Mouse (Mus musculus) cerebellum, adult 11 months (tissue): Measurements from ENCODE around the gene Polg2.
A peak's percentile ranks its signal among the peaks of the same experiment; 100 is the strongest.
"Not testable (repeated sequence)": the region's sequence is repeated elsewhere in the genome, so short reads cannot be mapped to it uniquely, and the experiment has no call there.

Experiments
- DNase-seq: peaks from one replicate; pipeline ENCODE4 v3.0.0; 2022

The Polg2 gene

DNA sequence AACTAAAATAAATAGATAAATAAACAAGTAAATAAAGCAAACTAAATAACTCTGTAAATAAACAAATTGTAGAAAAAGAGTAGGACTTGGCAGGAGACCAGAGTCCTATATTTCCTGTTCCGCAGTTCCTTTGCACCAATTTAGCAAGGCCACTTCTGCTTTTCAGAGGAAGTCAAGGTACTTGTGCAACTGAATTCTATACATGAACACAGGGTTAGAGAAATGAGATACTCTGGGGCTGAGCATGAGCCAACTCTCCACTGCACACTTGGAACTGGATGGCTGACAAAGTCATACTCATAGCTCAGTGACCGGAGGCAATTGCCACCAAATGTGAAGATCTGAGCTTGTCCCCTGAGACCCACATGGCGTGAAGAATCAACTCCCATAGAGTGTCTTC is 20.3 kb downstream of the Polg2 start:
- DNase-seq, result no peak

DNA sequence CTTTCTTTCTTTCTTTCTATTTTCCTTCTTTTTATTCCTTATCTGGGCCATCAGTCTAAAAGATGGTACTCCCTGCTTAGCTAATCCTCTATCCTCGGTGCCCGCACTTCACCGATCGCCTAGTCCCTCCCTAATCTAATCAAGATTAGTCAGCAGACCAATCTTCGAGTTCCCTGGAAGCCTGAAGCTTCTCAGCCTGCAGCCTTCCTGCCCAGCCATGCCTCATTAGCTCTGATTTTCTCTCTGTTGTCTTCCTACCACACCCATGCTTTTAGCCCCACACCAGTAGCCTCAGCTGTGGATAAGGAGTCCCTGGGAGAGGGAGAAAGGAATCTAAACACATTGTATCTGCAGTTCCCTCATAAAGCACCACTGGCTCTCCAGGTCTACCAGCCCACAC is 23.8 kb downstream of the Polg2 start:
- no peak for DNase-seq

DNA sequence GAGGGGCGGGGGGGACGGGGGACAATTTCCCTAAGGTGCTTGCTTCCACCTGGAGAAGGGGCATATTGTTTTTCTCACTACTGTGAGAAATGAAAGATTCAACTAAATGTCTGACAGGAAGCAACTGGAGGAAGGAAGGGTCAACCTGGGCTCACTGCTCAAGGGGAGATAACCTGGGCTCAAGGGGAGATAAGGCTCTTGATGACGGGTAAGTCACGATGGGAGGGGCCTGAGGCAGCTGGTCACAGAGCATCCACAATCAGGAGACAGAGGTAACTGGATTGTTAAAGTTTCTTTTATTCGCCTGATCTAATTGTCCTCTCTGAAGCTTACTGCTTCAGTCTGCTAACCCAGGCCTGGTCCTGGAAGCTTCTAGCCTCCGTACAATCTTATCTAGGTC is 26.0 kb downstream of the Polg2 start:
- no peak for DNase-seq

DNA sequence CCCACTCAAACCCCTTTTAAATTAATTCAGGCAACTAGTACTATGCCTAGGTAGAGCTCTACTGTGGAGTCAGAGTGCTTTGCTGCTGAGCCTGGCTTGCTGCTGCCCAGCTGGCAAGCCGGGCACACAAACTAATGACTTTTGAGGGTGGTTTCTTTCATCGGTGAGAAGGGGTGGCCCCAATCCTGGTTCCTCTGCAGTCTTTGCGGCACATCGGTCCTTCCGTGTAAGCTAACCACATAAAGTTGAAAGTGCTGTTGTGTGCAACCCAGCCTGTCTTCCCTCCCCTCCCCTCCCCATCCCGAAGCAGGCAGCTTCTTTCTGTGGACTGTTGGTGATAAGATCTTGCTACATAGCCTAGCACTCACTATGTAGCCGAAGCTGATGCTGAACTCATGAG is 27.2 kb downstream of the Polg2 start:
- no peak for DNase-seq

DNA sequence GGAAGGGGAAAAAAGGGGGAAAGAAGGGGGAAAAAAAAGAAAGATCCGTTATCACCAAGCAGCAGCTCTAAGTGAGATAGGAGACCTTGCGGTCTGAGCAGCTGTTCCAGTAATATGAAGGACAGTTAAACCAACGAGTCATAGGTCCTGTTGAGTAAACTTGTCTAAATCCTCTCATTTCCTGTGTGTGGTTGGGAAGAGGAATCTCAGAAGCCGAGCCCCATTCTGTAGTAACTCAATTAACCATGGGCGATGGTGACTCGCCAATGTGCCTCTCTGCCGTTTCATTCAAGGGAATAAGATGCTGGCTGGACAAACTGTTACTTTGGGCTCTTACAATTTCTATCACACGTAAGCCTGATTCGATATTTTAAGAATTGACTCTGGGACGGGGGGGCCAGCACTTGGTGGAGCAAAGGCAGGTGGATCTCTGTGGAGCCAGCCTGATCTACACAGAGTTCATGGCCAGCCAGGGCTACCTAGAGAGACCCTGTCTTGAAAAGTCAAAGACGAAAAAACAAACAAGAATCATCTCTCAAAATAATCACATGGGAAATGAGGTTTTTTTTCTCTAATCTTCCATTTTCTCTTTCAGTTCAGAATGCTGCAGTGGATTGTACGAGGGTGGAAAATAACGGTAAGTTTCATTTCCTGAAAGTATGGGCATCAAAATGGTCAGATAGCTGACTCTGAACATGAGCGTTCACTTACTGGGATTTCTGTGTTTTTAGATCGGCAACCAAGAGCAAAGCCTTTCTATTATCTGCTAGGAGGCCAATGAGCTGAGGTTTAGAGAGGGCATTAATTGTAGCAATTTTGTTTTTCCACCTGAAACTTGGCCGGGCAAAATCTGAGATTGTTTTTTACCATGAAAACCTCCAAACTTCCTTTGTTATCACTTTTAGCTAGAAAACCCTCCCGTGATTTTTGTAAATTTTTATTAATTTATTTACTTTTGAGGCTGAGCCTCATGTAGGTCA is 28.0 kb downstream of the Polg2 start, which contains the start of gene Milr1:
Milr1 (plus strand) TSS at position 188 of the 980 bp plus-strand sequence.
- no peak for DNase-seq

DNA sequence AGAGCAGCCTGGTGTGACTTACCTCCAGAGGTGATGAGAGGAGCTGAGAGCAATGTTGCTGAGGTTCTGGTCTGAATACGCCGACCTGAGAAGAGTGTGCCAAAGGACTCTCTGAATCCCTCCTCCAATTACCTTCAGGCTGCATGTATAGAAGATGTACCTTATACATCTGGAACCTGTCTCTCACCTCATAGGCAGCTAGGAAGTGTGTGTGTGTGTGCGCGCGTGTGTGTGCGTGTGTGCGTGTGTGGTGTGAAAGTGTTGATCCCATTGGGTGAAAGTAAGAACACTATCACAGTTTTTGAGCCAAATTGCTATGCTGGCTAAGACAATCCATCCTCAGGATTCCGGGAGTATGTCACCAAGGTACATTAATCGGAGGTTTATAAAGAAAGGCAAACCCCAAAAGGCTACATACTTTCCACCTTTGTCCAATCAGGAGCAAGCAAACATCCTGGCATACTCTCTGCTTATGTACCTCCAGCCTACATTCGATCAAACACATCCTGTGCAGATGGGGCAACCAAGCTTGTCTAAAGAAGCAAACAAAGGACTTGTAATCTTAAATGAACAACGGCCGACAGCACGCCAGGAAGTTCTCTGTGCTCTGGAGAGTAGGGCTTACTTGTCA is 29.1 kb downstream of the Polg2 start, which contains the start of gene Pecam1:
Pecam1 (minus strand) TSS at position 508 of the 631 bp plus-strand sequence.
- DNase-seq, result no peak

DNA sequence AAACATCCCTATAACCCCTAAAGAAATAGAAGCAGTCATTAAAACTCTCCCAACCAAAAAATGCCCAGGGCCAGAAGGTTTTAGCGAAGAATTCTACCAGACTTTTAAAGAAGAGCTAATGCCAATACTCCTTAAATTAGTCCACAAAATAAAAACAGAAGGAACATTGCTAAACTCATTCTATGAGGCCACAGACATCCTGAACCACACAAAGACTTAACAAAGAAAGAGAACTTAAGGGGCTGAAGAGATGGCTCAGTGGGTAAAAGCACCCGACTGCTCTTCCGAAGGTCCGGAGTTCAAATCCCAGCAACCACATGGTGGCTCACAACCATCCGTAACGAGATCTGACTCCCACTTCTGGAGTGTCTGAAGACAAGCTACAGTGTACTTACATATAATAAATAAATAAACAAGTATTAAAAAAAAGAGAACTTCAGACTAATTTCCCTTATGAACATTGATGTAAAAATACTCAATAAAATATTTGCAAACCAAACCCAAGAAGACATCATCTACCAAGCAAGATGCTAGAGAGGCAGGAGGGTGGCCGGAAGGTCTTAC is 29.7 kb downstream of the Polg2 start:
- not testable (repeated sequence) for DNase-seq

DNA sequence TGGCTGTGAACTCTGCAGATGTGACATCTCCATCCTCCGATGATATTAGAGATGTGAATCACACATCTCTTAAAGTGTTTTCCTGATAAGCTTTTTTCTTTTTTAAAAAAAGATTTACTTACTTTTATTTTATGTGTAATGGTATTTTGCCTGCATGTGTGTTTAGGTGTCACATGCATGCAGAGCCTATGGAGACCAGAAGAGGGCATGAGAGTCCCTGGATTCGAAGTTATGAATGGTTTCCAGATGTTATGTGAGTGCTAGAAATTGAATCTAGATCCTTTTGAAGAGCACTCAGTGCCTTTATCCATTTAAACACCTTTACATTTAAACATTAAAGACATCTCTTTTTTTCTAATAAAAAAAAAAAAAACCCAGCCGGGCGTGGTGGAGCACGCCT is 34.4 kb downstream of the Polg2 start:
- DNase-seq, result no peak

DNA sequence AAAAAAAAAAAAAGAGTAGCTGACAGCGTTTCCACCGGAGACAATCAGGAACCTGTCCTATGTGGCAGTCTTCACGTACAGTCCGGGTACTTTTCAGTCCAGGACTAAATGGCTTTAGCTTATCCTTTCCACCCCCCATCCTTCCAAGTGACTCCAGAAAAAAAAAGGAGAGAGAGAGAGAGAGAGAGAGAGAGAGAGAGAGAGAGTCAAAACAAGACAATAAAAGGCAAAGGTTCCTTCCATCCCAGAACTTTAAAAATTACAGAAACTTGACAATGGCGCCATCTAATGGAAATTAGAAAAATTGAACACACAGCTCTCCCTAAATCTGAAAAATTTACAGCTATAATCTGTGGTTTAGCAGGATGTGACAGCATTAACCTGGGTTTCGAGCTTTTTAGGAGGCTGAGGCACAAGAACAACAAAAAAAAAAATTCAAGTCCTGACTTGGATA is 36.9 kb downstream of the Polg2 start:
- no peak for DNase-seq

DNA sequence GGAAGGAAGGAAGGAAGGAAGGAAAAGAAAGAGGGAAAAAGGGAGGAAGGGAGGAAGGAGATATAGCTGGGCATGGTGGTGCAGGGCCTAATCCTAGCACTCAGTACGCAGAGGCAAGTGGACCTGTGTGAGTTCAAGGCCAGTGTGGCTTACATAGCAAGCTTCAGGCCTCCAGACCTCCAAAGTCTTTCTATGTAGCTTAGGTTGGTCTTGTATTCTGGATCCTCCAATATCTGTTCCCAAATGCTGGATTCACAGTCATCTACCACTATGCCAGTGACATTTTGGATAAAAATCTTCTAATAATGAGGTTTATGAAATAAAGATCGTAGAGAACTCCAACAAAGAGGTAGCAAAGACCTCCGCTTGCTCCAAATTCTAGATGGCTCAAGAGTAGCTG is 37.5 kb downstream of the Polg2 start:
- no peak for DNase-seq

DNA sequence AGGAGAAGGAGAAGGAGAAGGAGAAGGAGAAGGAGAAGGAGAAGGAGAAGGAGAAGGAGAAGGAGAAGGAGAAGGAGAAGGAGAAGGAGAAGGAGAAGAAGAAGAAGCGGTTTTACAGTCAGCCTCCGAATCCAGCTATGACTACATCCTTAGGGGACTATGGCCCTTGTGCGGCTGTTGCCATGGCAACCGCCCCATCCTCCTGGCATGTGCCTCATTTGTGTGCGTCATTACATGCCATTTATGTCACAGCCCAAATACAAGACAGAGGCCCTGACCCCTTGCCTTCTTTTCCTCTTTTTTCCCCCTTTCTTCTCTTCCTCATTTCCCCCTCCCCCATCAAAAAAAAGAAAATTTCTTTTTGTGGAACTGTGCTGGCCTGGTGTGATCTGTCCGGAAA is 38.1 kb downstream of the Polg2 start:
- DNase-seq, result no peak

DNA sequence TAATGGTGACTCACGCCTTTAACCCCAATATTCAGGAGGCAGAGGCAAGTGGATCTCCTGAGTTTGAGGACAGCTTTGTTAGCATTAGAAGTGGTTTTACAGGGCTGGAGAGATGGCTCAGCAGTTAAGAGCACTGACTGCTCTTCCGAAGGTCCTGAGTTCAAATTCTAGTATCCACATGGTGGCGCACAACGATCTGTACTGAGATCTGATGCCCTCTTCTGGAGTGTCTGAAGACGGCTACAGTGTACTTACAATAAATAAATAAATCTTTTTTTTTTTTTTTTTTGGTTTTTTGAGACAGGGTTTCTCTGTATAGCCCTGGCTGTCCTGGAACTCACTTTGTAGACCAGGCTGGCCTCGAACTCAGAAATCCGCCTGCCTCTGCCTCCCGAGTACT is 38.6 kb downstream of the Polg2 start:
- not testable (repeated sequence) for DNase-seq

DNA sequence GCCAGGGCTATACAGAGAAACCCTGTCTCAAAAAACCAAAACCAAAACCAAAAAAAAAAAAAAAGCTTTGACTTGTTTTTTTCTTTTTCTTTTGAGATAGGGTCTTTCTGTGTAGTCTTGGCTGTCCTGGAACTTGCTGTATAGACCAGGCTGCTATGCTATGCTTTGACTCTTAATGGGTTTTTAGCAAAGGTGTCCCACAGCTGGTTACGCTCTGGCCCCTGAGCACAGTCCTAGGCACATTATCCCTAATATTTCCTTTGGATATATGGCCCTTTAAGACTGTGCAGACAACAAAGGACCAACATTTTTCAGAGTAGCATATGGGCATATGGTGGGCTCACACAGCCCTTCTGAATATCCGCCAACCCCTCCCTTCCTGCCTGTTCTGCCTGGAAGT is 40.2 kb downstream of the Polg2 start:
- DNase-seq, result no peak

DNA sequence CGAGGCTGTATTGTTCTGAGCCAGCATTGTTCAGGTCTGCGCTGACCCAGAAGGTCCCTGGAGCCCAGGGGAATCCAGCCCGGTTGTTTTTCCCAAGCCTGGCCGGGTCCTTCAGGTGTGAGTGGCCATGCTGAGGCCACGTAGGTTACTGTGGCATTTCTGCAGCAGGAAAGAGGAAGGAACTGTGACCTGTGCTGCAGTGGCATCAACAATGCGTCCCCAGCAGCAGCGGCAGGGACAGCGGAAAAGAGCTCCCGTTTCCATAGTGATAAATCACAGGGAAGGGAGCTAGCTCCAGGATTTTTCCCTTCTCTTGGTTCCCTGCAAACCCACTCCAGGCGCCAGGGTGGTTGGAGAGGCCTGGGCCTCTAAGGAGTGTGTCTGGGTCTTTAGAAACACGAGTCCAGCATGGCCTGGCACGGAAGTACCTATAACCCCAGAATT is 42.1 kb downstream of the Polg2 start:
- DNase-seq, result no peak

DNA sequence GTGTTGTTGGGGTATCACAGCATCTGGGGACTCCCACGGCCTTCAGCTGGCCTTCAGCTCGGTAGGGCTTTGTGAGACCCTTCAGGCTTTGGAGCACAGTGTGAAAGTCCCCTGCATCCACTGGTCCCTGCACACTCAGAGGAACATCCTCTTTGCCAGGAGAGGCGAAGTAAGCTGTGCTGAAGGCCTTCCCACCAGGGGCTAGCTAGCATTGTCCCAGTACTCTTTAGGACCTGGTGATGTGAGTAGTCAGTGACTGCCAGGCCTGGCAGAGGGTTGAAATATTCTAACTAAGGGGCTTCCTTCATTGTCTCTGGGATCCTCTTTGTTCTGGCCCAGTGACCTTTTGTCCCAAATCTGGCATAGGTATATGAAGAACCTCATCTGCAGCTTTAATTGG is 42.7 kb downstream of the Polg2 start:
- no peak for DNase-seq

DNA sequence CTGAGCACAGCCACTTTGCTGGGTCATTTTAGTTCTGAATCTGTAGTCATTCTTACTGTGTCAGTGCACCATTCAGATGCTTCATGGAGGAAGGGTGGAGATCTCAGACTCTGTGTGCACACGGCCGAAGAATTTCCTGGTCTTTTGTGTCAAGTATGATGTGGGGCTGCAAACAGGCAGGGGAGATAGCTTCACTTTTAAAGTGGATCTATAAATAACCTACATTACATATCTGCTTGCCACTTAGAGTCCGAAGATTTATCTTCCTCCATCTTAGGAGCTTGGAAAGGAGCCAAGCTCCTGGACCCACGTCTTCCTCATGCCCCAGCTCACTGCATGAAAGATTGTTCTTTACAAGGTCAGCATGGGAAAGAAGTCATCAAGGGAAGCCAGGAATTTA is 48.6 kb downstream of the Polg2 start:
- DNase-seq, result no peak

DNA sequence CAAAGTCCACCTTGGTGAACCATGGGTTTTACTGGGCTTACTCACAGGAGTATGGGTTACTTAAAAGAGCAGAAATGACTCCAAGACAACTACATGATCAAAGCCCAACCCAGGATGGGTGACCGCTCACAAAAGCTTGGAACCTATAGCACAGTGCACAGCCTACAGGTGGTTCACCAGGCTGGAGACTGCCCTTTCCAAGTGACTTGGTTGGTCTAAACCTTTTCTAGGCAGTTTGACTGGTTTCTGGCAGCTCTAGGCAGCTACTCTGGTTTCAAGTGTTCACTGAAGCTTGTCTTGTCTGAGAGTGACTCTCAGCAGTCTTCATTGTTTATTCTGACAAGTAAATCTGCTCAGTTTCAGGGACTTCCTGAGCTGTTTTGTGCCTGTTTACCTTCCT is 49.7 kb downstream of the Polg2 start:
- no peak for DNase-seq

DNA sequence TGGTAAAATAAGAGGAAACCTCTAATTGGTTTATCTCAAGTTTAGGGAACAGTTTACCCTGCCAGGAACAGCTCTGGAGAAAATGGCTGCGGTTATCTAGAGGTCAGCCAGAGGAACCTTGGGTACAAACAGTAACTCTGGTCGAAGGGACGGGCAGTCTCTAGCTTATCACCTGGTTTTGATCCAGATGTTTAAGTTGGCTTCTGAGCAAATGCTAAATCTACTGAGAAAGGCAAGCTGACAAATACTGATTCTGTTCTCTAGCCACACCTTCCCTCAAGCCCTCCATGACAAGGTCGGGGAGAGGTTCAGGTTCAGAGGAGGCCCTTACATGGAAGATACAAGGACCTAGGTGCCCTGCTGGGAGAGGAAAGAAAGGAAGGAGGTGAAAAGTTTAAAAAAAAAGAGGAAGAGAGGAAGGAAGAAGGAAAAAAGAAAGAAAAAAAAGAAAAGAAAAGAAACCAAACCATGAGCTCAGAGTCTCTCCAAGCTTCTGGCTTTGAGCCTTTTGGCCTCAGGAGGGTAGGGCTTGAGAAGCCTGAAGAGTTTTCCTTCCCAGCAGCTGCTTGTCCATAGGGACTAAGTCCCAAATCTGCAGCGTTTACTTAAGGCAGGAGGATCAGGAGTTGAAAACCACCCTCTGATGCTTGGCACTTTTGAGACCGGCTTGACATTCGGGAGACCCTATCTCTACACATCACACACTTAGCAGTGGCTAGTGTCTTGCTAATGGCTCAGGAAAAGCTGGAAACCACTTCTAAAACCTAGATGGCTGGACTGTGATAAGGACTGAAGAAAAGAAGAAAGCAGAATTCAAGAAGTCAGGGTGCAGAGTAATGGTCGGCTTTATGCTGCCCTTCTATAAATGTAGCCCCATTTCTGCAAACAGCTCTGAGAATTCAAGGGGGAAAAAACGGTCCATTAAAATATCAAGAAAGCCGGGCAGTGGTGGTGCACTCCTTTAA is 50.7 kb downstream of the Polg2 start:
- no peak for DNase-seq

DNA sequence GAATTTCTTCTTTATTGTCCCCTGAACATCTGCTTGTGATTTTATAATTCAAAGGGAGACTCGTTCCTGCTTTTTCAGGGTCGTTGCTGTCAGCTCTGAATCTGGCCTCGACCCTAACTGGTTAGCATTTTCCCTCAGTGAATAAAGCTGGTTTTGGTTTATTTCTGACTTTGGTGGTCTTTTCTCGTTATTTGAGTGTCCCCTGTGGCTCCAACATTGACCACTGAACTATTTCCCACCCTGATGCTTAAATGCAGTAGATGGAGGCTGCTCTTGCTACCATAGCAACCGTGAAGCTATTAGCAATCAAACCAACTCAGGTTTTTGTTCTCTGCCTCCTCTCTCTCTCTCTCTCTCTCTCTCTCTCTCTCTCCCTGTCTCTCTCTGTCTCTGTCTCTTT is 51.4 kb downstream of the Polg2 start:
- no peak for DNase-seq

DNA sequence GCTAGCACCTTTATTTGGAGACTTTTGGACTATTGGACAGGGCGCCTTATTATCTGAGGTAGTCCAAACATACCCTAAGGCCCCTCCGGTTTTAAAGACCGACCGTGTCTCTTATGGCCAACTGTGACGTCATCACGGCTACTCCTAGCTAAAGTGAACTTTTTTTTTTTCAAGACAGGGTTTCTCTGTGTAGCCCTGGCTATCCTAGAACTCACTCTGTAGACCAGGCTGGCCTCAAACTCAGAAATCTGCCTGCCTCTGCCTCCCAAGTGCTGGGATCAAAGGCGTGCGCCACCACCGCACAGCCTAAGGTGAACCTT is 54.5 kb downstream of the Polg2 start:
- DNase-seq, result not testable (repeated sequence)

DNA sequence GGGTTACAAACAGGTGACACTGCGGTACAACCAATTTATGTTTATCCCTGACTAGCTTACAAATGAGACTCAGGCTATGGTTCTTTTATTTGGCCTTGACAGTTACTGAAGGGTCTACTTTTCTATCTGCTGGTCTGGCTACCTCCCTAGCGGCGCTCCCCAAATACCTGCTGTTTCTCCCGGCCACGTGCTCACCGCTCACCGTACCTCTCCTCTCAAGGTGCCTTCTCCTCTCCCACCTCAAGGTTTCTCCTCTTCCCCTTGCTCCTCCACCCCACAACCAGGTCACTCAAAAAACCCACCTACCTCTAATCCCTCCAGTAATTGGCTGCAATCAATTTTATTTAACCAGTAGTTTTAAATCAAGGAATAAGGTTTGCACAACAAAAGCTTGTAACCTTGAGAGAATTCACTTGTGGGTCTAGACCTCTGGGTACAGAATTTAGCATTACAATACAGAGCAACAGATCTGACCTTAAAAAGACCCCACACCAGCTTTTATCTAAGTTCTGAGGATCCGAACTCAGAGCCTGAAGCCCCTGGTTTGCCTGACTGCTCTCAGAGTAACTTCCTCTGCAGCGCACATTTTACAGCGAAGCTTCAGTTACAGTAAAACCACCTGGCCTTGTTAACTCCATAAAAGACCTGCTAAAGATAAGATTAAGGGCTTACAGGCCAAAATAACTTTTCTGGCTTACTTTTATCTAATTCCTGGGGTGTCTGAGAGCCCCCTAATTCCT is 55.0 kb downstream of the Polg2 start:
- DNase-seq, result no peak

DNA sequence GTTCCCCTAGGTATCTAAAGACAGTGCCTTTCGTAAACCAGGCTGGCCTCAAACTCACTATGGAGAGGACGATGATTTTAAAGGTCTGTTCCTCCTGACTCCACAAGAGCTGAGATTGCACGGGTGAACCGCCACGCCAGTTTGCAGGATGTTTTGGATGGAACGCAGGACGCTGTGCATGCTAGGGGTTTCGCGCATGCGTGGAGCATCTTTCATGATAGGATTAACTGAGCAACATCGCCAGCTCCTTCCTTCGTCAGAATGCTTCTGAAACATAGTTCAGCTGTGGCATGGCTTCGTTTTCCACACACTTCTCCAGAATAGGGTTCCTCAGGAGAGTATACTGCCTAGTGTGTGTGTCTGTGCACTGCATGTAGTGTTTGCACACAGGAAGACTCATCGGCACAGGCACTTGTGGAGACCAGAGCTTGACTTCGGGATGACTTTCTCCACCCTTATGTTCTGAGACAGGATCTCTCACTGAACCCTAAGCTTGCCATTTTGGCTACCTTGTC is 55.7 kb downstream of the Polg2 start:
- DNase-seq, result peak; percentile 12
